In the genomic region with DNA sequence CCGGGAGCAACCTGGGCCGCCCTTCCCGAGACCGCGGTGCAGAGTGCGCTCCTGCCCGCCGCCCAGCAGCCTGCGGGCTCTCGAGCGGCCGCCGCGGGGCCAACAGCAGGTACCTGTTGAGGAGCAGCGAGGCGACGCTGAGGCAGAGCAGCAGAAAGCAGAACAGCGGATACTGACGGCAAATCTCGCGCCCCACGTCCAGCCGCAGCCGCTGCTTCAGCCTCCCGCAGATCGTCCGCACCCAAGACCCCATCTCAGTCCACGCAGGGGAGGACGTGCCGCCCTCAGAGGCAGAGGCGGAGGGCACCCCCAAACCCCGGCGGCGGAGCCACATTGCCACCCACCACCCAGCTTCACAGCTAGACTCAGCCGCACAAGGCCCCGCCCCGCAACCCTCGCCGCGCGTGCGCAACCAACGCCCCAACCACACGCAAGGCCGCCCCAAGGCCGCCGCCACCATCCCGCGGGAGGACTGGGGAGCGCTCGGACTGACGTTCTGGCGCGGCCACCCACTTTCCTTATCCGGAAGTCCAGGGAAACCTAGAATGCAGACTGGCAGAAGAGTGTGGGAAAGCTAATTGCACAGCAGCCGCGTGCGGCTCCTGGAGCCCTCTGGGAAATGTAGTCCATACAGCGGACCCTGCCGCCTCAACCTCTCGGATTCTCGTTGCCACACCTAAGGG, we compare ENCODE assay signal across 7 mouse cellular contexts. TPM values are rescaled to one million over a fixed set of nuclear protein-coding genes. Genes with fewer than 3 reads are reported as not detected.
DNase-seq lines count a peak whose midpoint lies in the region; ATAC-seq lines count a peak whose summit lies in the region.

A gene (minus strand): TSS at position 404 of the 683 bp plus-strand sequence.

- no peaks in the 10 kb centered on the region for H3K9me3 ChIP-seq in embryonic facial prominence, embryonic 11.5 days (replicated peaks; ENCODE audit: control insufficient read depth, low read length)
- no peaks in the 10 kb centered on the region for H3K9me3 ChIP-seq in limb, embryonic 10.5 days (replicated peaks)
- H3K9me3 ChIP-seq in midbrain, embryonic 13.5 days, result no peaks in the 10 kb centered on the region

- peak; percentile 97 for ATAC-seq in embryonic facial prominence, embryonic 11.5 days (replicated peaks; ENCODE audit: insufficient number of reproducible peaks, low FRiP score, low TSS enrichment, low read depth)
- peak; percentile 89 for ATAC-seq in granulocyte monocyte progenitor cell, adult 5-6 weeks (replicated peaks; ENCODE audit: poor library complexity, severe bottlenecking)
- peak; percentile 99 for ATAC-seq in midbrain, embryonic 13.5 days

- peak within 1 kb of the TSS; percentile 53 for H3K27ac ChIP-seq in embryonic facial prominence, embryonic 11.5 days (replicated peaks; ENCODE audit: low read depth, low read length)
- H3K27ac ChIP-seq in limb, embryonic 10.5 days, result peak within 1 kb of the TSS; percentile 86
- peak within 1 kb of the TSS; percentile 87 for H3K27ac ChIP-seq in midbrain, embryonic 13.5 days

- no peaks in the 10 kb centered on the region for H3K4me1 ChIP-seq in embryonic facial prominence, embryonic 11.5 days (ENCODE audit: control insufficient read depth, insufficient read depth, low read length)
- H3K4me1 ChIP-seq in limb, embryonic 10.5 days, result peaks cover 15% of the 10 kb centered on the region; the same call in 1 of the 2 replicates
- peaks cover 27% of the 10 kb centered on the region for H3K4me1 ChIP-seq in midbrain, embryonic 13.5 days (replicated peaks)

- H3K36me3 ChIP-seq in embryonic facial prominence, embryonic 11.5 days (replicated peaks; ENCODE audit: control insufficient read depth, insufficient read depth, low read depth, low read length), result no peaks in the 10 kb centered on the region
- H3K36me3 ChIP-seq in limb, embryonic 10.5 days, result peaks cover 5% of the 10 kb centered on the region; the same call in 1 of the 2 replicates
- H3K36me3 ChIP-seq in midbrain, embryonic 13.5 days, result no peaks in the 10 kb centered on the region

- DNase-seq in adrenal gland, postnatal 14 days, result peak; percentile 99
- peak; percentile 92 for DNase-seq in embryonic facial prominence, embryonic 11.5 days (ENCODE audit: low spot score)
- DNase-seq in kidney, adult 11 months, result peak; percentile 98
- DNase-seq in limb, embryonic 10.5 days (ENCODE audit: low spot score), result peak; percentile 96
- peak; percentile 89 for DNase-seq in spleen, adult 12 weeks (ENCODE audit: low spot score)

- H3K4me2 ChIP-seq in embryonic facial prominence, embryonic 11.5 days (ENCODE audit: low read depth, low read length), result peak within 1 kb of the TSS; percentile 87
- H3K4me2 ChIP-seq in midbrain, embryonic 13.5 days (replicated peaks), result peak within 1 kb of the TSS; percentile 88

- WGBS in embryonic facial prominence, embryonic 11.5 days, result under 1% methylated on average over 60 of the region's 62 CpGs
- under 1% methylated on average over 62 of the region's 62 CpGs for WGBS in limb, embryonic 10.5 days
- WGBS in midbrain, embryonic 13.5 days, result under 1% methylated on average over 60 of the region's 62 CpGs

- peak within 1 kb of the TSS; percentile 63 for H3K4me3 ChIP-seq in embryonic facial prominence, embryonic 11.5 days (ENCODE audit: low read depth, low read length)
- peak within 1 kb of the TSS; percentile 77 for H3K4me3 ChIP-seq in limb, embryonic 10.5 days
- H3K4me3 ChIP-seq in midbrain, embryonic 13.5 days (replicated peaks), result peak within 1 kb of the TSS; percentile 75

- H3K27me3 ChIP-seq in embryonic facial prominence, embryonic 11.5 days (ENCODE audit: control insufficient read depth, insufficient read depth, low read length), result no peaks in the 10 kb centered on the region
- no peaks in the 10 kb centered on the region for H3K27me3 ChIP-seq in limb, embryonic 10.5 days (ENCODE audit: low read depth, poor library complexity, severe bottlenecking)
- H3K27me3 ChIP-seq in midbrain, embryonic 13.5 days, result no peaks in the 10 kb centered on the region

- H3K9ac ChIP-seq in embryonic facial prominence, embryonic 11.5 days (replicated peaks; ENCODE audit: low read length), result peak within 1 kb of the TSS; percentile 72
- H3K9ac ChIP-seq in midbrain, embryonic 13.5 days (replicated peaks), result peak within 1 kb of the TSS; percentile 81

RNA-seq across cellular contexts. Expression of the gene that starts here (rescaled TPM):
- total RNA-seq in adrenal gland, postnatal 14 days (2021), result 46.6 and 47.9 TPM in 2 replicates
- 21.1 and 21.3 TPM in 2 replicates for polyA plus RNA-seq in embryonic facial prominence, embryonic 11.5 days (2014; fragmentation: Nextera tagmentation; extraction: Ambion mirVana)
- total RNA-seq in granulocyte monocyte progenitor cell, adult 5-6 weeks (2014; fragmentation: Nextera tagmentation), result 39.3 and 45.3 TPM in 2 replicates
- total RNA-seq in granulocyte monocyte progenitor cell, adult 5-6 weeks (2017), result 18.1 and 18.9 TPM in 2 replicates
- 17.6 and 18.9 TPM in 2 replicates for polyA plus RNA-seq in limb, embryonic 10.5 days (2016; fragmentation: Nextera tagmentation; extraction: Ambion mirVana)
- 26.5 TPM in 2 replicates for polyA plus RNA-seq in midbrain, embryonic 13.5 days (2015; fragmentation: Nextera tagmentation; extraction: Ambion mirVana)

Comparison
In these comparisons a context has a peak if more than half of its experiments do, and no peak if none do; other contexts are left out.
1. Peak in every context shown above with its lines: DNase-seq, ATAC-seq, H3K4me3 ChIP-seq and H3K27ac ChIP-seq.